Mouse (Mus musculus) liver, embryonic 14.5 days (tissue): ENCODE measurements around the gene Tardbp.

ENCODE experiments used
- CTCF ChIP-seq: IDR thresholded peaks from 2 replicates; pipeline ENCODE4 v1.5.1; 2016; ENCODE audit warnings: antibody characterized with exemption, low read depth, control low read depth
- EP300 ChIP-seq: IDR thresholded peaks from 2 replicates; pipeline ENCODE4 v1.6.1; 2016; ENCODE audit warnings: antibody characterized with exemption, low read depth

GRCm38 (mm10) chr4:148623609-148624008, 3.2 kb downstream of the Tardbp start:
- TF ChIP-seq EP300 (no peak), CTCF (no peak)
